Mouse (Mus musculus): Measurements from ENCODE around the gene Eif2b2.

Gene Eif2b2

GRCm38 (mm10) chr12:85256074-85256751 lies 36.9 kb downstream of the Eif2b2 start:
- no peak for DNase-seq (ENCODE audit: low spot score)

DNA sequence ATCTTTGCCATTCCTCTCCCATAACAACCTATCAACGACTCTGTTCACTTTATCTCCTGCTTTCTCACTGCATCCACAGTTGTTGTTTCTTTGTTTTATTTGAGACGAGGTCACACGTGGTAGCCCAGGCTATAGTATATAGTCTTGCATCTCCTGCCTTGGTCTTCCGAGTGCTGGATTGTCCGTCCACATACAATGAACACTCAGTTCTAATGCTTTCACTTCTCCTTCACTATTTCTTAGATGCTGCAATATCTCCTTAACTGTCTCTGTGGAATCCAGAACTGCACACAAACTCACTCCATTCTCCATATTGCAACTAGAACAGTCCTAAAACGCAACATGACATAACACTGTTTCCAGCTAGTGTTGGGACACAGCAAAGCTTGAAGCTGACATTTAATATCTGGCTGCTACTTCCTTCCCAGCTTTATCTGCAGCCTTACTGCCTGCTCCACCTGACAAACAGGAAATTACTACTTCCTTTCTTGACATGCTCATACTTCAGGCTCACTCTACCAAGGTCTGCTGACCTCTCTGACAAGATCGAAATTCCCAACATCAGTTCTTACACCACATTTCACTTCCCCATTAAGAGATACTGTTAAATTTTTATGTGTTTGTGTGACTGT lies 37.8 kb downstream of the Eif2b2 start:
- no peak for DNase-seq (ENCODE audit: low spot score)

GRCm38 (mm10) chr12:85262489-85262888 lies 43.2 kb downstream of the Eif2b2 start:
- peak; percentile 79 for DNase-seq (ENCODE audit: low spot score)

DNA sequence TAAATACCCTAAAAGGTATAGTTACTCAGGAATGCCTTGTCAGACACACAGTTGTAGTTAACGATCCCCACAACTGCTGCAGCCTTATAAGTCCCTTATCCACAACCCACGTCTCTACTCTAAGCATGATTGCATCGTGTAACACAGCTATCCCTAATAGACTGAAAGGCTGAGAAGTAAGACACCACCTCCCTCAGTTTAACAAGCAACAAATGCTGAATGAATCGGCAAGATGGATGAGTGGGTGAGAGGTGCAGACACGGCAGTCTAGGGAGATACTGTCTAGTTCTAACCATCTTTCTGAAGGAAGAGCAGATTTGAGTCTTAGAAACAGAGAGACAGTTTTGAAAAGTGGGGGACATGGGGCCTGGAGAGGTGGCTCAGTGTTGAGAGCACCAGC lies 43.9 kb downstream of the Eif2b2 start:
- DNase-seq (ENCODE audit: low spot score) = no peak

GRCm38 (mm10) chr12:85264531-85264930 lies 45.2 kb downstream of the Eif2b2 start:
- DNase-seq (ENCODE audit: low spot score) = no peak

- peak; percentile 75 for DNase-seq (ENCODE audit: low spot score)
Observed at GRCm38 (mm10) chr12:85264940-85265339, 45.7 kb downstream of the Eif2b2 start.

- DNase-seq (ENCODE audit: low spot score) = no peak
Observed at GRCm38 (mm10) chr12:85266248-85266647, 47.0 kb downstream of the Eif2b2 start.

DNA sequence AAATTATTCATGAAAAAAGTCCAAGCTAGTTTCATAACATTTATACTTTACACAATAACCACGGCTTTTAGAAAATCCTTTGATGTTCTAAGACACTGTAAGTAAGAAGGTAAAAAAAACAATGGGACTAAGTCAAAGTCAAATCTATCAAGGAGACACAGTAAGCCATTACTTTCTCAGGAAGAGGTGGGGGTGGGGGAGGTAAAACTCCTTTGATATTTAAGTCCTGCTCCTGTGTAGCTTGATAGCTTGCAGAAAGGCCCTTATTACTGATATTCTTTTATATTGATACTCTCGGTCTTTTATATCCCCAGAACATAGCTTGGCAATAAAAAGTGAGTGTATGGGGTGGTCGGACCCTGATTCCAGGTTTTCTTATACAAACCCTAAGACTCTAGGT lies 50.5 kb downstream of the Eif2b2 start:
- DNase-seq (ENCODE audit: low spot score) = no peak

- peak; percentile 91 for DNase-seq (ENCODE audit: low spot score)
Observed at GRCm38 (mm10) chr12:85270319-85270718, 51.0 kb downstream of the Eif2b2 start, which contains the start of gene Mlh3. TSS of gene Mlh3 (minus strand) at chr12:85270599.

- no peak for DNase-seq (ENCODE audit: low spot score)
Observed at GRCm38 (mm10) chr12:85271132-85271842, 52.0 kb downstream of the Eif2b2 start.

DNA sequence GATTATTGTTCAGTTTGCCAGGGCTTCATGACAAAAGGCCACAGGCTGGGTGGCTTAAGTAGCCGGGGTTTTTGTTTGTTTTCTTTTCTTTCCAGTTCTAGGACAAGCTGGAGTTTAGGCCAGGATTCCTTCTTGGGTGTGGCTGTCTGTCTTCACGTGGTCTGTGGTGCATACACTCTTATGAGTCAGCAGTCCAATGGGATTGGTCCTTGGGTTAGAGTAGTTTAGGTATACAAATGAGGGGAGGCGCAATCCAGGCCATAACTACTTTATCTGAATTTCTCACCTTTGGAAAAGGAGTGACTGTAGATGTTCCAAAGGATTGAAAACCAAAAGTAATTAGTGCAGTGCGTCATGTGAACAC lies 52.5 kb downstream of the Eif2b2 start:
- no peak for DNase-seq (ENCODE audit: low spot score)

DNA sequence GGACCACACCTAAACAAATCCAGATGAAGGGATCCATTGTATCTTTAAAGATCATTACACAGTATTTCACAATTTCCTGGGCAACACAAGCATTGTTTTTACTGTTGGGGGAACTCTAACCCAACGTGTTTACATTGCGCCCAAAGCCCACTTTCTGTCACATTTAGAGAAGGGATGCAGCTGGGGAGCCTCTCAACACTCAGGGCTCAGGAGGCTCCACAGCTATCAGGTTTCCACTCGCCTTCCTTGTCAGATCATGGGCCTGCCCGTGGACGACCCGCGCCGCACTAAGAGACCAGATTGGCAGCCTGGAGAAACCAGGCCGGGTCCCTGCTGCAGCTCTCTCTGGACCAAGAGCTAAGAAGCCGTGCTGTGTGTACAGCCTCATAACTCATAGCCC lies 54.2 kb downstream of the Eif2b2 start:
- peak; percentile 45 for DNase-seq (ENCODE audit: low spot score)

Data from embryo, embryonic 10.5 days (tissue).